Mouse (Mus musculus) limb, embryonic 12.5 days (tissue): ENCODE measurements around the gene Gm21860. TPM values are rescaled to one million over a fixed set of nuclear protein-coding genes. Genes with fewer than 3 reads are reported as not detected.
A peak's percentile ranks its signal among the peaks of the same experiment; 100 is the strongest.
"Not testable (repeated sequence)": the region's sequence is repeated elsewhere in the genome, so short reads cannot be mapped to it uniquely, and the experiment has no call there.

Source experiments
- ATAC-seq: fragments of 200-750 bp; cut with Nextera tagmentation; 2 replicates; pipeline ENCODE4 v1.8.0; 2017; ENCODE audit warnings: low read depth, moderate TSS enrichment; ENCODE audit not compliant: insufficient number of reproducible peaks, insufficient read depth, low FRiP score, low TSS enrichment
- H3K27ac ChIP-seq: fragments of 300-500 bp; sonication (generic); 2 replicates; pipeline ENCODE4 v1.5.1; 2016; ENCODE audit warnings: mild to moderate bottlenecking, moderate library complexity
- H3K27me3 ChIP-seq: fragments of 300-500 bp; sonication (generic); 2 replicates; pipeline ENCODE4 v1.6.1; 2016; ENCODE audit warnings: mild to moderate bottlenecking, moderate library complexity
- H3K36me3 ChIP-seq: fragments of 300-500 bp; sonication (generic); 2 replicates; pipeline ENCODE4 v1.6.1; 2016; ENCODE audit warnings: mild to moderate bottlenecking, moderate library complexity
- H3K4me1 ChIP-seq: fragments of 300-500 bp; sonication (generic); replicated peaks from 2 replicates; pipeline ENCODE4 v1.6.1; 2016
- H3K4me2 ChIP-seq: fragments of 300-500 bp; sonication (generic); 2 replicates; pipeline ENCODE4 v1.6.1; 2016; ENCODE audit warnings: mild to moderate bottlenecking, moderate library complexity
- H3K4me3 ChIP-seq: fragments of 300-500 bp; sonication (generic); replicated peaks from 2 replicates; pipeline ENCODE4 v1.5.1; 2016; ENCODE audit warnings: mild to moderate bottlenecking
- H3K9ac ChIP-seq: fragments of 300-500 bp; sonication (generic); replicated peaks from 2 replicates; pipeline ENCODE4 v1.6.1; 2016; ENCODE audit warnings: mild to moderate bottlenecking, moderate library complexity
- H3K9me3 ChIP-seq: fragments of 300-500 bp; sonication (generic); 2 replicates; pipeline ENCODE4 v1.6.1; 2016; ENCODE audit warnings: mild to moderate bottlenecking, moderate library complexity
- WGBS: fragments of 180-500 bp; shearing (Covaris S2); methylation state at CpG from one replicate; pipeline ENCODE4 v1.1.7; 2016; 5-methylcytosine and 5-hydroxymethylcytosine counted together
- polyA plus RNA-seq: library from polyadenylated mRNA; unstranded; fragments of >200 nt; fragmentation: Nextera tagmentation; extraction: Ambion mirVana; gene quantifications from 2 replicates; pipeline ENCODE4 v1.2.1, GENCODE M21; 2016

The Gm21860 gene
- not detected in 2 replicates for polyA plus RNA-seq

DNA sequence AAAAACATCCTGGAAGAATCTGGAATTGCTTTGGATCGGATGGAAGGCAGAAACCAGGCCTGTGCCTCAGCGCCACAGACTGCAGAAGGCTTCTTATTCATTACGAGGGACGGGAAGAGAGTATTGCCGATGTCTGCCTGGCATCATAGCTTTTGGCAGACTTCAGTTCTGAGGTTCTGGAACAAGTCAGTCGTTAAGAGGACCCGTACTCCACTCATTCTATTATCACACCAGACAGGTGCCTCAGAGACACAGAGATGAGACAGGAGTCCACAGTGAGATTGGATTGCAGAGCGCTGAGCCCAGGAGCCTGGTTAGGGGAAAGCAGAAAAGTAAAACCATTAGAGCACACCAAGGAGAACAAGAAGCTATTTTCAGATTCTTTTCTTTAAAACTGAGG, at the start of gene Gm21860:
TSS of gene Gm21860 (minus strand) at position 101 of the 400 bp plus-strand sequence.
- H3K27ac ChIP-seq, H3K9ac ChIP-seq, H3K9me3 ChIP-seq, H3K4me1 ChIP-seq, H3K4me2 ChIP-seq, H3K36me3 ChIP-seq, ATAC-seq, H3K4me3 ChIP-seq, H3K27me3 ChIP-seq: not testable (repeated sequence)
- WGBS: no CpG with 5 or more reads among the region's 8 CpGs

DNA sequence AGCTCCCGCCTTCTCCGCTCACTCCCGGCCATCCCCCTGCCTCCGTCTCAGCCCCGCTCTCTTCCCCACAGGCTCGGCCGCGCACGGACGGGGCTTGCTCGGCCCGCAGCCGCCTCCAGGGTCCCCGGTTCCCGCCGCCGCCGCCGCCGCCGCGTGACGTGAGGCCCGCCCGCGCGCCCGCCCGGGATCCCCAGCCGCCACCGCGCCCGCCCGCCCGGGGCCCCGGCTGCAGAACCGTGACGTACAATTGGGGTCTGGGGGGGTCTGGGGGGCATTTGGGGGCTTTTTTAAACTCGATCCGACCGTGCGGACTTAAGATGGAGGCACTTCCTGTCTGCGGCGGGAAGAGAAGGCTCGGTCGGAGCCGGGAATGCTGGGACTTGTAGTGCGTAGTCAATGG, 29.8 kb upstream of the Gm21860 start, which contains the start of gene Gm47283:
TSS of gene Gm47283 (plus strand) at position 301 of the 400 bp plus-strand sequence.
- not testable (repeated sequence) for H3K27ac ChIP-seq, H3K36me3 ChIP-seq, H3K9ac ChIP-seq, ATAC-seq, H3K9me3 ChIP-seq, H3K27me3 ChIP-seq, H3K4me3 ChIP-seq, H3K4me2 ChIP-seq, H3K4me1 ChIP-seq
- no CpG with 5 or more reads among the region's 48 CpGs for WGBS

DNA sequence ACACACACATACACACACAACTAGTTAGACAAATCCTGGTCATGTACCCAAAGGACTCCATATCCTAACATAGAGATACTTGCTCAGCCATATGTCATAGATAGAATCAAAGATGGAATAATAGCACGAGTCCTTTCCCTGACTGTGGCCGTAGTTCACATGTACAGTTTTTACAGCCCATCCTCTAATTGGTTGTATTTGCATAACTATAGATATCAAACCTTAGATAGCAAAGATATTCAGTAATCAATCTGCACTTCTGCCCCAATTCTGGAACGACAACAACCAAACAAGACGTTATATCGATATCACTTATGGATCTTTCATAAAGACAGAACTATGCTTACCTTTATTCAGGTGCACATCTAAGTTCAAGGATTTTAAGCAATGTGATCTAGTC, 9.4 kb downstream of the Gm21860 start:
- H3K9me3 ChIP-seq: peaks cover 38% of the 10 kb centered on the region
- not testable (repeated sequence) for H3K4me2 ChIP-seq, H3K27ac ChIP-seq, H3K27me3 ChIP-seq, ATAC-seq, H3K4me1 ChIP-seq, H3K9ac ChIP-seq, H3K4me3 ChIP-seq
- H3K36me3 ChIP-seq: peaks cover 38% of the 10 kb centered on the region
- 93% methylated on average over 5 of the region's 5 CpGs for WGBS

DNA sequence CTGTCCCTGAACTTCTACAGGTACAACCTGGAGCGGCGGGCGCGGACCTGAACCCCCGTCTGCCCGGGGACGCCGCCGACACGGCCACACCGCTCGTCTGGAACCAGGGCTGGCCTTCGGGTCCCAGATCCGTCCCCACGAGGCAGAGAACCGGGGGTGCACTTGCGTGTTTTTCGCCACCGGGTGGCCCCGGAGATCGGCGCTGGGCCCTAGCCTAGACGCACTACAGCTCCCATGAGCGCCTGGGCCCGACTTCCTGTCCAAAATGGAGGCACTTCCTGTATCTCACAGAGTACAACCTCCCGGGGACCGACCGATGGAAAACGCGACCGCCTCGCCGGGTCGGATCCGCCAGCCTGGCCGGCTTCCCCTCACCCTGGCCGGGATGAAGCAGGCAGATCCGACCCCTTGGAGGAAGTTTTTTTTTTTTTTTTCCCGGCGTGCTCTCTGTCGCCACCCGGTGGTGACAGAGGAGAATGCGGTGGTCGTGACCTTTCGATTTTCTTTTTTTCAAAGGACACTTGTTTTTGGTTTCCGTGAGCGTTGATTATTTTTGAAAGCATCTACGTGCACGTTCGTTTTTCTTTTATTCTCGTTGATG, 10.1 kb downstream of the Gm21860 start:
- Histone ChIP-seq H3K9me3 (peaks cover 46% of the 10 kb centered on the region), H3K4me2 (peak overlapping the region; percentile 30; the same call in 1 of the 2 replicates), H3K27ac (peak overlapping the region; percentile 57), H3K4me3 (peak overlapping the region; percentile 8; the same call in 1 of the 2 replicates), H3K36me3 (peaks cover 46% of the 10 kb centered on the region)
- not testable (repeated sequence) for H3K27me3 ChIP-seq, H3K4me1 ChIP-seq, H3K9ac ChIP-seq
- WGBS: 67% methylated on average over 51 of the region's 51 CpGs
- peak; percentile 94 for ATAC-seq

DNA sequence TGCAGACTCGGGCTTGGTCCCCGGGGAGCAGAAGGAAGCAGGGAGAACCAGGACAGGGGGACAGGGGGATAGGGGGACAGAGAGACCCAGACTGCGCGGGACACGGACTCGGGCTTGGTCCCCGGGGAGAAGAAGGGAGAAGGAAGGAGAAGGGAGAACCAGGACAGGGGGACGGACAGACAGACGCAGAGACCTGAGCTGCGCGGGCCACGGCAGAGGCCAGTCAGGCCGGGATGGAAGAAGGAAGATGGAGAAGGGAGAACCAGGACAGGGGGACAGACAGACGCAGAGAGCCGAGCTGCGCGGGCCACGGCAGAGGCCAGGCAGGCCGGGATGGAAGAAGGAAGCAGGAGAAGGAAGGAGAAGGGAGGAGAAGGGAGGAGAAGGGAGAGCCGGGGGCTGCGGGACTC, 10.8 kb downstream of the Gm21860 start:
- no peak overlapping the region for H3K4me3 ChIP-seq
- H3K36me3 ChIP-seq: peaks cover 53% of the 10 kb centered on the region
- no peak overlapping the region for H3K4me2 ChIP-seq
- no peak overlapping the region for H3K9ac ChIP-seq
- ATAC-seq: no peak
- no peaks in the 10 kb centered on the region for H3K4me1 ChIP-seq
- H3K27ac ChIP-seq: peak overlapping the region; percentile 57
- no peaks in the 10 kb centered on the region for H3K27me3 ChIP-seq
- WGBS: 61% methylated on average over 5 of the region's 21 CpGs
- peaks cover 53% of the 10 kb centered on the region for H3K9me3 ChIP-seq

DNA sequence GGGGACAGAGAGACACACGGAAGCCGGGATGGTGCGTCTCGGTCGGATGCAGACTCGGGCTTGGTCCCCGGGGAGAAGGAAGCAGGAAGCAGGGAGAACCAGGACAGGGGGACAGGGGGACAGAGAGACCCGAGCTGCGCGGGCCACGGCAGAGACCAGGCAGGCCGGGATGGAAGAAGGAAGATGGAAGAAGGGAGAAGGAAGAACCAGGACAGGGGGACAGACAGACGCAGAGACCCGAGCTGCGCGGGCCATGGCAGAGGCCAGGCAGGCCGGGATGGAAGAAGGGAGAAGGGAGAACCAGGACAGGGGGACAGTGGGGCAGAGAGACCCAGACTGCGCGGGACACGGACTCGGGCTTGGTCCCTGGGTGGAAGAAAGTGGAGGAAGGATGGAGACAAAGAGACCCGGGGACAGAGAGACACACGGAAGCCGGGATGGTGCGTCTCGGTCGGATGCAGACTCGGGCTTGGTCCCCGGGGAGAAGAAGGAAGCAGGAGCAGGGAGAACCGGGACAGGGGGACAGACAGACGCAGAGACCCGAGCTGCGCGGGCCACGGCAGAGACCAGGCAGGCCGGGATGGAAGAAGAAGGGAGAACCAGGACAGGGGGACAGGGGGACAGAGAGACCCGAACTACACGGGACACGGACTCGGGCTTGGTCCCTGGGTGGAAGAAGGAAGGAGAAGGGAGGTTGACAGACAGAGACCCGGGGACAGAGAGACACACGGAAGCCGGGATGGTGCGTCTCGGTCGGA, 11.4 kb downstream of the Gm21860 start:
- peaks cover 56% of the 10 kb centered on the region for H3K36me3 ChIP-seq
- not testable (repeated sequence) for H3K9ac ChIP-seq, H3K27me3 ChIP-seq, H3K4me3 ChIP-seq, H3K4me2 ChIP-seq, H3K27ac ChIP-seq, H3K4me1 ChIP-seq, ATAC-seq
- 84% methylated on average over 40 of the region's 46 CpGs for WGBS
- peaks cover 56% of the 10 kb centered on the region for H3K9me3 ChIP-seq

DNA sequence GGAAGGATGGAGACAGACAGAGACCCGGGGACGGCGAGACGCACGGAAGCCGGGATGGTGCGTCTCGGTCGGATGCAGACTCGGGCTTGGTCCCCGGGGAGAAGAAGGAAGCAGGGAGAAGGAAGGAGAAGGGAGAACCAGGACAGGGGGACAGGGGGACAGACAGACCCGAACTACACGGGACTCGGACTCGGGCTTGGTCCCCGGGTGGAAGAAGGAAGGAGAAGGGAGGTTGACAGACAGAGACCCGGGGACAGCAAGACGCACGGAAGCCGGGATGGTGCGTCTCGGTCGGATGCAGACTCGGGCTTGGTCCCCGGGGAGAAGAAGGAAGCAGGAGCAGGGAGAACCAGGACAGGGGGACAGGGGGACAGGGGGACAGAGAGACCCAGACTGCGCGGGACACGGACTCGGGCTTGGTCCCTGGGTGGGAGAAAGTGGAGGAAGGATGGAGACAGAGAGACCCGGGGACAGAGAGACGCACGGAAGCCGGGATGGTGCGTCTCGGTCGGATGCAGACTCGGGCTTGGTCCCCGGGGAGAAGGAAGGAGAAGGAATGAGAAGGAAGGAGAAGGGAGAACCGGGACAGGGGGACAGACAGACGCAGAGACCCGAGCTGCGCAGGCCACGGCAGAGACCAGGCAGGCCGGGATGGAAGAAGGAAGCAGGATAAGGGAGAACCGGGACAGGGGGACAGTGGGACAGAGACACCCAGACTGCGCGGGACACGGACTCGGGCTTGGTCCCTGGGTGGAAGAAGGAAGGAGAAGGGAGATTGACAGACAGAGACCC, 12.2 kb downstream of the Gm21860 start:
- H3K4me1 ChIP-seq, H3K9ac ChIP-seq, H3K27me3 ChIP-seq, H3K4me2 ChIP-seq, H3K27ac ChIP-seq, H3K4me3 ChIP-seq, ATAC-seq: not testable (repeated sequence)
- peaks cover 56% of the 10 kb centered on the region for H3K9me3 ChIP-seq
- WGBS: 87% methylated on average over 49 of the region's 49 CpGs
- H3K36me3 ChIP-seq: peaks cover 56% of the 10 kb centered on the region

DNA sequence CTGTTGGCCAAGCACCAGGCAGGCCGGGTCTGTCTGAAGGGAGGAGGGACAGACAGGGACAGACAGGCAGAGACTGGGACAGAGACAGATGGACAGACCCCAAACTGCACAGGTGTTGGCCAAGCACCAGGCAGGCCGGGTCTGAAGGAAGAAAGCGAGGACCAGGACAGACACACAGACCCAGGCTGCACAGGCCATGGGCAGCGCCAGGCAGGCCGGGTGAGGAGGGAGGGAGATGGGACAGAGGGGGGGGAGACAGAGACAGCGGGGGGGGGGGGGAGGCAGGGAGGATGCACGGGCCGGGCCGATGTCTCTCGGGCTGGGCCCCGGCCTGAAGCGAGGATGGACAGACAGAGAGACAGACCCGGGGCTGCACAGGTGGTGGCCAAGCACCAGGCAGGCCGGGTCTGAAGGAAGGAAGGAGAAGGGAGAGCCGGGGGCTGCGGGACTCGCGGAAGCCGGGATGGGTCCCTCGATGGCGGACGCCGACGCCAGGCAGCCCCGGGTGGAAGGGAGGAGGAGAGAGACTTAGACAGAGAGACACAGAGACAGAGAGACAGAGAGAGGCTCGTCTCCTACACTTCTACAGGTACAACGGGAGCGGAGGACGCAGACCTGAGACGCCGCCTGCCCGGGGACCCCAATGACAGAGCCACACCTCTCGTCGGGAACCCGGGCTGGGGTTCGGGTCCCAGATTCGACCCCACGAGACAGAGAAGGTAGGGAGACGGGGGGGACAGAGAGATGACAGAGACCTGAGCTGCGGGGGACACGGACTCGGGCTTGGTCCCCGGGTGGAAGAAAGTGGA, 13.0 kb downstream of the Gm21860 start:
- not testable (repeated sequence) for H3K4me3 ChIP-seq, H3K9ac ChIP-seq, H3K27me3 ChIP-seq, H3K4me2 ChIP-seq, H3K4me1 ChIP-seq, H3K27ac ChIP-seq
- 85% methylated on average over 43 of the region's 43 CpGs for WGBS
- peaks cover 56% of the 10 kb centered on the region for H3K9me3 ChIP-seq
- peak; percentile 33 for ATAC-seq
- H3K36me3 ChIP-seq: peaks cover 56% of the 10 kb centered on the region

DNA sequence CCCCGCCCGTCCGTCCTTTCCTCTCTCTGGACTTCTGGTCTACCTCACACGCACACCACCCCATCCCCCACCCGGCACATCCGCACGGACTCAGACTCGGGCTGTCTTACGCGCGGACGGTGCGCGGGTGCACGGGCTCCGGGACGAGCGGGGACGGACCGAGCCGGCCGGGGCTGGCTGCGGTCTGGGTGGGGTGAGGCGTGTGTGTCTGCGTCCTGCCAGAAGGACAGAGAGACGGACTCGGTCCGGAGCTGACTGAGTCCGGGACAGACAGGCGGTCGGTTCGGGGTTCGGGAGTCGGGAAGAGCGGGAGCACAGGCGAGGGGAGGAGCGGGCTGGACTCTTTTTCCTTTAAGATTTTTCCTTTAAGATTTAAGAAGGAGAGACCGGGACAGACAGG, 13.6 kb downstream of the Gm21860 start:
- H3K9ac ChIP-seq, H3K27ac ChIP-seq, H3K4me1 ChIP-seq, H3K4me3 ChIP-seq, H3K4me2 ChIP-seq, H3K27me3 ChIP-seq: not testable (repeated sequence)
- 80% methylated on average over 38 of the region's 38 CpGs for WGBS
- ATAC-seq: peak; percentile 56
- peaks cover 56% of the 10 kb centered on the region for H3K9me3 ChIP-seq
- H3K36me3 ChIP-seq: peaks cover 56% of the 10 kb centered on the region

DNA sequence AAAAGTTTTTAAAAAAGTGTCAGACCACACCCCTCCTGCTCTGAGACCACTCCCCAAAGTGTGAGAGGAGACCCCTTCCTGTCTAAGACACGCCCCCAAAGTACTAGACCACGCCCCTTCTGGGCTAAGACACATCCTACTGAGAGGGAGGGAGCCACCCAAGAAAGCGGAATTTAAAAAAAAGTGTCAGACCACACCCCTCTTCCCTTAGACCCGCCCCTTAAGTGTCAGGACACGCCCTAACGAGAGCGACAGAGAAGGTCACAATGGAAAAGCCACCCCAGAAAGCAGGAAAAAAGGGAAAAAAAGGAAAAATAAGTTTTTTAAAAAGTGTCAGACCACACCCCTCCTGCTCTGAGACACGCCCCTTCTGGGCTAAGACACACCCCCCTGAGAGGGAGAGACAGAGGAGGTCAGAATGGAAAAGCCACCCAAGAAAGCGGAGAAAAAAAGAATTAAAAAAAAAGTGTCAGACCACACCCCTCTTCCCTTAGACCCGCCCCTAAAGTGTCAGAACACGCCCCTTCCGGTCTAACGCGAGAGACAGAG, 14.5 kb downstream of the Gm21860 start:
- Histone ChIP-seq H3K9ac (no peak overlapping the region), H3K4me3 (no peak overlapping the region), H3K9me3 (peaks cover 51% of the 10 kb centered on the region), H3K4me1 (no peaks in the 10 kb centered on the region), H3K27me3 (no peaks in the 10 kb centered on the region), H3K36me3 (peaks cover 51% of the 10 kb centered on the region), H3K27ac (no peak overlapping the region), H3K4me2 (no peak overlapping the region)
- ATAC-seq: no peak; the same call in 1 of the 2 replicates
- WGBS: 53% methylated on average over 14 of the region's 14 CpGs
